In genomic region chr7:101310327-101311028, GRCm38 (mm10) we compare ENCODE assay signal across 8 mouse cellular contexts. TPM values are rescaled to one million over a fixed set of nuclear protein-coding genes. Genes with fewer than 3 reads are reported as not detected.
DNase-seq lines count a peak whose midpoint lies in the region; ATAC-seq and TF ChIP-seq lines count a peak whose summit lies in the region.

No protein-coding gene starts in this region.

- H3ac ChIP-seq in C2C12 (ENCODE audit: control insufficient read depth, insufficient read length, low read depth): peak overlapping the region; percentile 50
- H3ac ChIP-seq in myocyte (ENCODE audit: control insufficient read depth, insufficient read length): peak overlapping the region; percentile 8

- no peaks in the 10 kb centered on the region for H3K36me3 ChIP-seq in C2C12 (ENCODE audit: control insufficient read depth, insufficient read depth)
- no peaks in the 10 kb centered on the region for H3K36me3 ChIP-seq in erythroblast, embryonic 14.5 days (ENCODE audit: control insufficient read depth)
- H3K36me3 ChIP-seq in heart, embryonic 11.5 days (ENCODE audit: control insufficient read depth, insufficient read depth, low read length): no peaks in the 10 kb centered on the region
- no peaks in the 10 kb centered on the region for H3K36me3 ChIP-seq in kidney, embryonic 16.5 days (ENCODE audit: insufficient read depth, low read length)
- no peaks in the 10 kb centered on the region for H3K36me3 ChIP-seq in liver, adult 2 months (ENCODE audit: control insufficient read depth, insufficient read depth, low read length)
- H3K36me3 ChIP-seq in myocyte (ENCODE audit: control insufficient read depth, insufficient read depth): no peaks in the 10 kb centered on the region
- no peaks in the 10 kb centered on the region for H3K36me3 ChIP-seq in splenic B cell, adult 2 months (ENCODE audit: control insufficient read depth, insufficient read depth, low read length, poor library complexity, severe bottlenecking)

- DNase-seq in brain, embryonic 14.5 days (ENCODE audit: low read depth): peak; percentile 100
- DNase-seq in liver, adult 2 months (ENCODE audit: extremely low read depth, low read depth, low spot score): peak; percentile 93
- DNase-seq in splenic B cell, adult 2 months (ENCODE audit: low read depth, low spot score): peak; percentile 99

- H3K27me3 ChIP-seq in C2C12 (ENCODE audit: control insufficient read depth, insufficient read depth, insufficient read length) (no peaks in the 10 kb centered on the region), myocyte (ENCODE audit: control insufficient read depth, insufficient read depth, insufficient read length) (no peaks in the 10 kb centered on the region)
- no peaks in the 10 kb centered on the region for H3K27me3 ChIP-seq in erythroblast, embryonic 14.5 days (ENCODE audit: control insufficient read depth)
- no peaks in the 10 kb centered on the region for H3K27me3 ChIP-seq in heart, embryonic 11.5 days (ENCODE audit: control insufficient read depth, insufficient read depth, low read length)
- no peaks in the 10 kb centered on the region for H3K27me3 ChIP-seq in kidney, embryonic 16.5 days (ENCODE audit: insufficient read depth, low read length)
- no peaks in the 10 kb centered on the region for H3K27me3 ChIP-seq in liver, adult 2 months (ENCODE audit: control insufficient read depth, insufficient read depth, low read length)
- no peaks in the 10 kb centered on the region for H3K27me3 ChIP-seq in splenic B cell, adult 2 months (ENCODE audit: control insufficient read depth, insufficient read depth, low read length, poor library complexity, severe bottlenecking)

- 0 out of 2 replicates have a peak, but pooled peaks have one; percentile 13 for TF ChIP-seq POLR2A in brain, embryonic 14.5 days (IDR thresholded peaks at IDR 0.05; ENCODE audit: borderline replicate concordance, extremely low read depth, insufficient read depth, insufficient read length, poor library complexity, severe bottlenecking)
- TF ChIP-seq POLR2A in liver, adult 2 months (IDR thresholded peaks at IDR 0.05; ENCODE audit: extremely low read depth, insufficient read depth, low read length): peak; percentile 56; the same call in 1 of the 2 replicates
- peak; percentile 24 for TF ChIP-seq POLR2A in myocyte (IDR thresholded peaks at IDR 0.05; ENCODE audit: insufficient read length, low read depth)

- H3K4me2 ChIP-seq in heart, embryonic 11.5 days: peak overlapping the region; percentile 71
- peak overlapping the region; percentile 53 for H3K4me2 ChIP-seq in kidney, embryonic 16.5 days (replicated peaks; ENCODE audit: low read depth, low read length)
- H3K4me2 ChIP-seq in myocyte (ENCODE audit: low read depth): peak overlapping the region; percentile 78

- peak; percentile 83 for TF ChIP-seq CTCF in C2C12 (IDR thresholded peaks at IDR 0.05; ENCODE audit: control insufficient read depth, insufficient read depth, insufficient read length)
- peak; percentile 83 for TF ChIP-seq CTCF in brain, embryonic 14.5 days (IDR thresholded peaks at IDR 0.05; ENCODE audit: borderline replicate concordance, extremely low read depth, insufficient read depth, insufficient read length)
- peak; percentile 77 for TF ChIP-seq CTCF in liver, adult 2 months (IDR thresholded peaks at IDR 0.05; ENCODE audit: low read depth, low read length)

- H3K4me1 ChIP-seq in erythroblast, embryonic 14.5 days (ENCODE audit: control insufficient read depth): peaks cover 50% of the 10 kb centered on the region
- H3K4me1 ChIP-seq in heart, embryonic 11.5 days (ENCODE audit: control insufficient read depth, insufficient read depth, low read length): peaks cover 4% of the 10 kb centered on the region; the same call in 1 of the 2 replicates
- H3K4me1 ChIP-seq in kidney, embryonic 16.5 days (ENCODE audit: insufficient read depth, low read length): peaks cover 4% of the 10 kb centered on the region; the same call in 1 of the 2 replicates
- H3K4me1 ChIP-seq in liver, adult 2 months (ENCODE audit: control insufficient read depth, insufficient read depth, low read length): no peaks in the 10 kb centered on the region

- peak; percentile 90 for ATAC-seq in heart, embryonic 11.5 days (replicated peaks; ENCODE audit: insufficient number of reproducible peaks, low FRiP score, low TSS enrichment)
- ATAC-seq in kidney, embryonic 16.5 days (ENCODE audit: low FRiP score, low TSS enrichment): peak; percentile 95

- H3K4me3 ChIP-seq in C2C12 (ENCODE audit: insufficient read depth, poor library complexity, severe bottlenecking) (peak overlapping the region; percentile 25), myocyte (peak overlapping the region; percentile 33)
- peak overlapping the region; percentile 76 for H3K4me3 ChIP-seq in erythroblast, embryonic 14.5 days (replicated peaks)
- H3K4me3 ChIP-seq in heart, embryonic 11.5 days (ENCODE audit: low read depth, low read length): peak overlapping the region; percentile 51
- peak overlapping the region; percentile 55 for H3K4me3 ChIP-seq in kidney, embryonic 16.5 days (ENCODE audit: low read length)
- H3K4me3 ChIP-seq in liver, adult 2 months (ENCODE audit: insufficient read depth, low read depth, low read length): peak overlapping the region; percentile 67

- no peaks in the 10 kb centered on the region for H3K9me3 ChIP-seq in erythroblast, embryonic 14.5 days (ENCODE audit: control insufficient read depth, low read length)
- no peaks in the 10 kb centered on the region for H3K9me3 ChIP-seq in heart, embryonic 11.5 days (replicated peaks; ENCODE audit: control insufficient read depth, low read length)
- H3K9me3 ChIP-seq in kidney, embryonic 16.5 days (ENCODE audit: low read length): no peaks in the 10 kb centered on the region

- WGBS in heart, embryonic 11.5 days (ENCODE audit: insufficient replicate concordance): under 1% methylated on average over 43 of the region's 43 CpGs
- WGBS in kidney, embryonic 16.5 days: under 1% methylated on average over 43 of the region's 43 CpGs
- under 1% methylated on average over 43 of the region's 43 CpGs for WGBS in liver, adult 2 months

- H3K79me3 ChIP-seq in C2C12 (ENCODE audit: low read depth): no peaks in the 10 kb centered on the region

- peak overlapping the region; percentile 88 for H3K27ac ChIP-seq in heart, embryonic 11.5 days (ENCODE audit: low read depth, low read length)
- peak overlapping the region; percentile 96 for H3K27ac ChIP-seq in kidney, embryonic 16.5 days (ENCODE audit: low read length)
- H3K27ac ChIP-seq in liver, adult 2 months (replicated peaks; ENCODE audit: insufficient read depth, low read depth, low read length): peak overlapping the region; percentile 96

- peak overlapping the region; percentile 72 for H3K9ac ChIP-seq in heart, embryonic 11.5 days (ENCODE audit: low read depth, low read length)
- H3K9ac ChIP-seq in kidney, embryonic 16.5 days (replicated peaks; ENCODE audit: low read length): peak overlapping the region; percentile 76
- H3K9ac ChIP-seq in liver, adult 2 months (ENCODE audit: low read depth, low read length): peak overlapping the region; percentile 88

- no peaks in the 10 kb centered on the region for H3K79me2 ChIP-seq in C2C12 (ENCODE audit: control insufficient read depth, insufficient read depth)
- no peaks in the 10 kb centered on the region for H3K79me2 ChIP-seq in liver, adult 2 months (ENCODE audit: control insufficient read depth, insufficient read depth, low read length)
- no peaks in the 10 kb centered on the region for H3K79me2 ChIP-seq in myocyte (ENCODE audit: control insufficient read depth, insufficient read depth)

TF ChIP-seq in C2C12, 6 proteins besides CTCF, POLR2A, EP300 and RAD21:
- TF ChIP-seq MAX (IDR thresholded peaks at IDR 0.05) (peak; percentile 79), CEBPB (IDR thresholded peaks at IDR 0.05; ENCODE audit: low read depth) (no peak)

TF ChIP-seq in myocyte, 11 proteins besides CTCF, POLR2A, EP300 and RAD21 (continues in another document):
- TF ChIP-seq MYOD1 (IDR thresholded peaks at IDR 0.05; ENCODE audit: control insufficient read depth in 1 of 3, insufficient read length in 2 of 3, low read depth in 2 of 3): no peak
- TF ChIP-seq SRF (IDR thresholded peaks at IDR 0.05; ENCODE audit: control insufficient read depth, insufficient read length, low read depth): no peak
- TF ChIP-seq POLR2AphosphoS2 (IDR thresholded peaks at IDR 0.05; ENCODE audit: insufficient read length, low read depth): no peak
- TF ChIP-seq TCF12 (IDR thresholded peaks at IDR 0.05; ENCODE audit: insufficient read depth, poor library complexity, severe bottlenecking): no peak
- no peak for TF ChIP-seq E2F4 (IDR thresholded peaks at IDR 0.05; ENCODE audit: insufficient read depth)
- TF ChIP-seq REST (IDR thresholded peaks at IDR 0.05; ENCODE audit: insufficient read depth, insufficient read length): no peak
- no peak for TF ChIP-seq TCF3 (IDR thresholded peaks at IDR 0.05; ENCODE audit: insufficient read length, low read depth)

RNA-seq across cellular contexts. Expression of gene Stard10, which starts 6.4 kb away (rescaled TPM):
- polyA plus RNA-seq in C2C12 (2012; fragmentation: generic; extraction: Trizol) (10.9 TPM), myocyte (2012; fragmentation: generic; extraction: Trizol) (39.6 TPM)
- polyA plus RNA-seq in brain, embryonic 14.5 days (2012; rRNA removed): 11.6 and 17.9 TPM in 2 replicates
- polyA plus RNA-seq in erythroblast, embryonic 14.5 days (2012): 63.0 and 74.9 TPM in 2 replicates
- polyA plus RNA-seq in heart, embryonic 11.5 days (2014; fragmentation: Nextera tagmentation; extraction: Ambion mirVana): 44.4 and 48.9 TPM in 2 replicates
- 57.7 and 66.8 TPM in 2 replicates for polyA plus RNA-seq in kidney, embryonic 16.5 days (2015; fragmentation: Nextera tagmentation; extraction: Ambion mirVana)
- total RNA-seq in liver, adult 2 months (2014; rRNA removed): 779 and 846 TPM in 2 replicates
- polyA plus RNA-seq in liver, adult 2 months (2012; rRNA removed): 1,131 and 1,407 TPM in 2 replicates

RNA-seq across cellular contexts. Expression of gene Atg16l2, which starts 8.4 kb away (rescaled TPM):
- polyA plus RNA-seq in C2C12 (2012; fragmentation: generic; extraction: Trizol) (8.3 TPM), myocyte (2012; fragmentation: generic; extraction: Trizol) (6.6 TPM)
- polyA plus RNA-seq in brain, embryonic 14.5 days (2012; rRNA removed): 21.6 and 29.6 TPM in 2 replicates
- polyA plus RNA-seq in erythroblast, embryonic 14.5 days (2012): 0.11 and 0.17 TPM in 2 replicates
- 13.7 and 18.9 TPM in 2 replicates for polyA plus RNA-seq in heart, embryonic 11.5 days (2014; fragmentation: Nextera tagmentation; extraction: Ambion mirVana)
- 23.7 TPM in 2 replicates for polyA plus RNA-seq in kidney, embryonic 16.5 days (2015; fragmentation: Nextera tagmentation; extraction: Ambion mirVana)
- total RNA-seq in liver, adult 2 months (2014; rRNA removed): 8.7 and 9.1 TPM in 2 replicates
- 8.2 and 13.8 TPM in 2 replicates for polyA plus RNA-seq in liver, adult 2 months (2012; rRNA removed)

RNA-seq across cellular contexts. Expression of gene Arap1, which starts 37.4 kb away (rescaled TPM):
- polyA plus RNA-seq in C2C12 (2012; fragmentation: generic; extraction: Trizol) (21.6 TPM), myocyte (2012; fragmentation: generic; extraction: Trizol) (24.7 TPM)
- 13.1 and 17.1 TPM in 2 replicates for polyA plus RNA-seq in brain, embryonic 14.5 days (2012; rRNA removed)
- 0.68 and 1.1 TPM in 2 replicates for polyA plus RNA-seq in erythroblast, embryonic 14.5 days (2012)
- 15.4 and 16.0 TPM in 2 replicates for polyA plus RNA-seq in heart, embryonic 11.5 days (2014; fragmentation: Nextera tagmentation; extraction: Ambion mirVana)
- polyA plus RNA-seq in kidney, embryonic 16.5 days (2015; fragmentation: Nextera tagmentation; extraction: Ambion mirVana): 106 and 112 TPM in 2 replicates
- 43.8 and 51.0 TPM in 2 replicates for total RNA-seq in liver, adult 2 months (2014; rRNA removed)
- polyA plus RNA-seq in liver, adult 2 months (2012; rRNA removed): 88.2 and 89.2 TPM in 2 replicates

Comparison
In these comparisons a context has a peak if more than half of its experiments do, and no peak if none do; other contexts are left out.
1. Peak in every context shown above with its lines: DNase-seq, ATAC-seq, H3K4me3 ChIP-seq and H3K27ac ChIP-seq.
2. H3K4me3 ChIP-seq: peak in every context shown above with its lines; median percentile 76 in erythroblast, embryonic 14.5 days; 67 in liver, adult 2 months; 55 in kidney, embryonic 16.5 days; 51 in heart, embryonic 11.5 days; 33 in myocyte; 25 in C2C12.
3. RNA of gene Stard10, which starts 6.4 kb away (polyA plus RNA-seq): 1,131 to 1,407 TPM in liver, adult 2 months; 57.7 to 66.8 TPM in kidney, embryonic 16.5 days, 63.0 to 74.9 TPM in erythroblast, embryonic 14.5 days, 44.4 to 48.9 TPM in heart, embryonic 11.5 days, 39.6 TPM in myocyte (single experiment), 11.6 to 17.9 TPM in brain, embryonic 14.5 days and 10.9 TPM in C2C12 (single experiment); every median in the first group is over 10 times any median in the second.